Mouse (Mus musculus) stomach, postnatal 0 days (tissue): ENCODE data around the gene Aagab. TPM values are rescaled to one million over a fixed set of nuclear protein-coding genes. Genes with fewer than 3 reads are reported as not detected.

Source experiments
- ATAC-seq: fragments of 200-750 bp; cut with Nextera tagmentation; 2 replicates; pipeline ENCODE4 v1.8.0; 2017; ENCODE audit not compliant: low FRiP score, low TSS enrichment
- DNase-seq: peaks from one replicate; pipeline ENCODE4 v3.0.0-alpha.2; 2016; ENCODE audit warnings: low spot score
- H3K27ac ChIP-seq: fragments of 300-500 bp; sonication (generic); replicated peaks from 2 replicates; pipeline ENCODE4 v1.5.1; 2014; ENCODE audit warnings: mild to moderate bottlenecking, control low read depth
- H3K27me3 ChIP-seq: fragments of 300-500 bp; sonication (generic); 2 replicates; pipeline ENCODE4 v1.6.1; 2014; ENCODE audit warnings: low read length; ENCODE audit not compliant: control insufficient read depth, insufficient read depth
- H3K36me3 ChIP-seq: fragments of 300-500 bp; sonication (generic); 2 replicates; pipeline ENCODE4 v1.6.1; 2014; ENCODE audit warnings: low read length, mixed read lengths; ENCODE audit not compliant: control insufficient read depth, insufficient read depth
- H3K4me1 ChIP-seq: fragments of 300-500 bp; sonication (generic); replicated peaks from 2 replicates; pipeline ENCODE4 v1.6.1; 2014; ENCODE audit warnings: antibody characterized with exemption; ENCODE audit not compliant: control insufficient read depth, insufficient read depth
- H3K4me2 ChIP-seq: fragments of 300-500 bp; sonication (generic); replicated peaks from 2 replicates; pipeline ENCODE4 v1.6.1; 2014; ENCODE audit warnings: low read depth, mild to moderate bottlenecking, control low read depth, moderate library complexity
- H3K4me3 ChIP-seq: fragments of 300-500 bp; sonication (generic); 2 replicates; pipeline ENCODE4 v1.5.1; 2014; ENCODE audit warnings: low read depth, low read length, control low read depth
- H3K9ac ChIP-seq: fragments of 300-500 bp; sonication (generic); 2 replicates; pipeline ENCODE4 v1.6.1; 2014; ENCODE audit warnings: mild to moderate bottlenecking, low read length, control low read depth, mixed read lengths
- H3K9me3 ChIP-seq: fragments of 300-500 bp; sonication (generic); 2 replicates; pipeline ENCODE4 v1.6.1; 2016; ENCODE audit warnings: low read length; ENCODE audit not compliant: control insufficient read depth
- CTCF ChIP-seq: IDR thresholded peaks from 2 replicates; pipeline ENCODE4 v1.5.1; 2016; ENCODE audit warnings: antibody characterized with exemption, low read depth, mild to moderate bottlenecking, moderate library complexity
- EP300 ChIP-seq: optimal IDR thresholded peaks from 2 replicates; pipeline ENCODE3; 2016; ENCODE audit warnings: antibody characterized with exemption
- WGBS: fragments of 180-500 bp; shearing (Covaris S2); extraction: QIAGEN DNeasy Blood & Tissue Kit; methylation state at CpG from one replicate; pipeline ENCODE4 v1.1.7; 2014; 5-methylcytosine and 5-hydroxymethylcytosine counted together
- polyA plus RNA-seq: library from polyadenylated mRNA; unstranded; fragments of >200 nt; fragmentation: Nextera tagmentation; extraction: Ambion mirVana; gene quantifications from 2 replicates; pipeline ENCODE4 v1.2.1, GENCODE M21; 2015

The Aagab gene
- polyA plus RNA-seq, 1 experiment from 2014 or later: 26.8 TPM

- Histone ChIP-seq H3K27ac (no peak overlapping the region), H3K9me3 (no peaks in the 10 kb centered on the region), H3K4me1 (no peaks in the 10 kb centered on the region), H3K9ac (no peak overlapping the region), H3K36me3 (no peaks in the 10 kb centered on the region), H3K4me3 (no peak overlapping the region), H3K27me3 (no peaks in the 10 kb centered on the region), H3K4me2 (no peak overlapping the region)
- 60% methylated on average over 2 of the region's 2 CpGs for WGBS
- no peak for TF ChIP-seq EP300
- TF ChIP-seq CTCF: no peak
- no peak for DNase-seq
- ATAC-seq: no peak
Observed at GRCm38 (mm10) chr9:63563436-63563835, 39.0 kb upstream of the Aagab start.

DNA sequence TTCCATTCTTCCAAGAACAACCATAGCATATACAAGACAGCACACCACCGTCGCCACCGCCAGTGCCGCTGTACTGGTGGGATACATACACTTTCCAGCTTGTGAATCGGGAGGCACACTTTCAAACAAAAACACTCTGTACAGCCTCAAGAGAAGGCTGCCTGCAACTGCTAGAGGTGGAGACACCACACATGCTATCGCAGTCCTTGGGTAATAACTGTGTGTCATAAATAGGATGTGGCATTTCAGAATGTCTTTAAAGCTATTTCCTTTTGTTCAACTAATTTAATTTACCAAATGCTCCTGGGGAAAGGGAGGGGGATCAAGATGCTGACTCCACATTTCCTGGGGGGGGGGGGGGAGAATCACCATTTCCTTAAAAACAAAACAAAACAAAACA lies 34.1 kb upstream of the Aagab start:
- Histone ChIP-seq H3K9ac (no peak overlapping the region), H3K4me2 (no peak overlapping the region), H3K4me1 (no peaks in the 10 kb centered on the region), H3K27ac (no peak overlapping the region), H3K9me3 (no peaks in the 10 kb centered on the region), H3K4me3 (no peak overlapping the region), H3K27me3 (no peaks in the 10 kb centered on the region), H3K36me3 (no peaks in the 10 kb centered on the region)
- 73% methylated on average over 6 of the region's 6 CpGs for WGBS
- DNase-seq (no peak), ATAC-seq (no peak)
- TF ChIP-seq EP300: no peak
- TF ChIP-seq CTCF: no peak

GRCm38 (mm10) chr9:63568808-63569207 lies 33.7 kb upstream of the Aagab start:
- no peaks in the 10 kb centered on the region for H3K9me3 ChIP-seq
- WGBS: 22% methylated on average over 8 of the region's 8 CpGs
- ATAC-seq: no peak
- no peak for DNase-seq
- no peak overlapping the region for H3K27ac ChIP-seq
- H3K4me2 ChIP-seq: no peak overlapping the region
- H3K36me3 ChIP-seq: no peaks in the 10 kb centered on the region
- no peaks in the 10 kb centered on the region for H3K4me1 ChIP-seq
- no peak overlapping the region for H3K9ac ChIP-seq
- H3K27me3 ChIP-seq: no peaks in the 10 kb centered on the region
- no peak overlapping the region for H3K4me3 ChIP-seq
- no peak for TF ChIP-seq EP300
- TF ChIP-seq CTCF: no peak

- no peaks in the 10 kb centered on the region for H3K36me3 ChIP-seq
- H3K27me3 ChIP-seq: no peaks in the 10 kb centered on the region
- H3K9ac ChIP-seq: no peak overlapping the region
- H3K4me2 ChIP-seq: no peak overlapping the region
- H3K4me1 ChIP-seq: no peaks in the 10 kb centered on the region
- WGBS: 46% methylated on average over 6 of the region's 6 CpGs
- H3K27ac ChIP-seq: no peak overlapping the region
- no peak for DNase-seq
- ATAC-seq: no peak
- no peak overlapping the region for H3K4me3 ChIP-seq
- TF ChIP-seq CTCF: no peak
- no peak for TF ChIP-seq EP300
- no peaks in the 10 kb centered on the region for H3K9me3 ChIP-seq
Observed at GRCm38 (mm10) chr9:63571895-63572294, 30.6 kb upstream of the Aagab start.

DNA sequence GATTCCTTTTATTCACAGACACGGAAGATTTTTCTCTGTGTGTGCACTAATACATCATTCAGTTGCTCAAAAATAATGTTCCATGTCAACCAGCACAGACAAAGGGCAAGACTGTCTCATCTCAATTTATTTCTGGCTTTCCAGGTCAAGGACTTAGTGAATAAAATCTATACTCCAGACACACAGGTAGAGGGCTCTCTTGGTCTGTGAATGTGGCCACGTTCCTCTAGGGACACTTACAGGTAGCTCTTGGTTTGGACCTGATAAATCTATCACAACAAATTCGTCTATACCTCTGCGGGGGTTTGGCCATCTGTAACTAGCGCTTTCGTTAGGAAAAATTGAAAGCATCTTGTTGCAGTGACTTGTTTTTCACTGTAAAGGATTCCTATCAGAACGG lies 29.6 kb upstream of the Aagab start:
- no peak for DNase-seq
- no peak for ATAC-seq
- WGBS: 68% methylated on average over 7 of the region's 7 CpGs
- Histone ChIP-seq H3K27me3 (no peaks in the 10 kb centered on the region), H3K9ac (no peak overlapping the region), H3K4me3 (no peak overlapping the region), H3K4me1 (no peaks in the 10 kb centered on the region), H3K27ac (no peak overlapping the region), H3K9me3 (no peaks in the 10 kb centered on the region), H3K4me2 (no peak overlapping the region), H3K36me3 (no peaks in the 10 kb centered on the region)
- TF ChIP-seq CTCF: peak; percentile 18
- no peak for TF ChIP-seq EP300

DNA sequence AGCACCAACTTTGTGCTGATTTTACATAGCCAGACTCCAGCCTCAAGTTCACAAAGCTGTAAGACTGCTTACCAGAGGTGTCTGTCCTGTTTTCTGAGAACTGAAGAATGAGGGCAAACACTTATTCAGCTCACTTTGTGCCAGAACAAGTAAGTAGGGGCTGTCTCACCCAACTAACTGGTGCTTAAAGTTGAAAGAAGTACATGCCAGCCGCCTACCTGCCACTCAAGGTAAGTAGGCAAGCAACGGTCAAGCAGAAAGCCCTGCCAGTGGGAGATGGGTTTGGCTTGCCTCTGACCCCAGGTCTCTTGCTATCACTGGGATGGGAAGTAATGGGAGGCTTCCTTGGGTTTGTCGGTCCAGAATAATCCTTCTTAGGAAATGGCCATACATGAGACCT lies 25.0 kb upstream of the Aagab start:
- Histone ChIP-seq H3K4me2 (no peak overlapping the region), H3K27ac (no peak overlapping the region), H3K9me3 (no peaks in the 10 kb centered on the region), H3K9ac (no peak overlapping the region), H3K4me1 (no peaks in the 10 kb centered on the region), H3K27me3 (no peaks in the 10 kb centered on the region), H3K4me3 (no peak overlapping the region), H3K36me3 (no peaks in the 10 kb centered on the region)
- no peak for TF ChIP-seq CTCF
- no peak for TF ChIP-seq EP300
- DNase-seq (no peak), ATAC-seq (no peak)
- WGBS: 82% methylated on average over 3 of the region's 3 CpGs

DNA sequence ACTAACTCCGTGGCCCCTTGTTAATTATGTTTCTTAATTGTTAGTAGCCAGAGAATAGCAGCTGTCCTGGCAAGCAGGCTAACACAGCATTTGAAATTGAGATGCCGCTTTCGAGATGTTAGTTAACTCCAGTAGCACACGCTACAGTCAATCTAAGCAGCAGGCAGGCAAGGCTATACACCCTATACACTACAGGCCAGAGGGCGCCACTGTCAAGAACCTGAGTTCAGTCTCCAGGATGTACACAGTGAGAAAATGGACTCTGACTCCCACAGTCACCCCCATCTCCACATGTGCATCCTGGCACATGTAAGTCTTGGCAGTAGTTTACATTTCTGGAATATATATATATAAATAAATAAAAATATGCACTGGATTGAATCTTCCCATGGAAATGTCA lies 22.8 kb upstream of the Aagab start:
- no peak overlapping the region for H3K4me2 ChIP-seq
- no peaks in the 10 kb centered on the region for H3K27me3 ChIP-seq
- ATAC-seq (no peak), DNase-seq (no peak)
- H3K9me3 ChIP-seq: no peaks in the 10 kb centered on the region
- no peaks in the 10 kb centered on the region for H3K36me3 ChIP-seq
- H3K4me3 ChIP-seq: no peak overlapping the region
- no peaks in the 10 kb centered on the region for H3K4me1 ChIP-seq
- WGBS: 82% methylated on average over 5 of the region's 5 CpGs
- no peak overlapping the region for H3K9ac ChIP-seq
- H3K27ac ChIP-seq: no peak overlapping the region
- TF ChIP-seq CTCF (peak; percentile 46), EP300 (no peak)
